Mouse (Mus musculus) right cerebral cortex, adult 2 months (tissue): ENCODE data around the gene Dsn1.

Experiments used
- DNase-seq, 2 experiments: peaks; one replicate each; pipeline ENCODE4 v3.0.0; 2021 to 2022; ENCODE audit warnings: low spot score in 2 of 2

The Dsn1 gene

DNA sequence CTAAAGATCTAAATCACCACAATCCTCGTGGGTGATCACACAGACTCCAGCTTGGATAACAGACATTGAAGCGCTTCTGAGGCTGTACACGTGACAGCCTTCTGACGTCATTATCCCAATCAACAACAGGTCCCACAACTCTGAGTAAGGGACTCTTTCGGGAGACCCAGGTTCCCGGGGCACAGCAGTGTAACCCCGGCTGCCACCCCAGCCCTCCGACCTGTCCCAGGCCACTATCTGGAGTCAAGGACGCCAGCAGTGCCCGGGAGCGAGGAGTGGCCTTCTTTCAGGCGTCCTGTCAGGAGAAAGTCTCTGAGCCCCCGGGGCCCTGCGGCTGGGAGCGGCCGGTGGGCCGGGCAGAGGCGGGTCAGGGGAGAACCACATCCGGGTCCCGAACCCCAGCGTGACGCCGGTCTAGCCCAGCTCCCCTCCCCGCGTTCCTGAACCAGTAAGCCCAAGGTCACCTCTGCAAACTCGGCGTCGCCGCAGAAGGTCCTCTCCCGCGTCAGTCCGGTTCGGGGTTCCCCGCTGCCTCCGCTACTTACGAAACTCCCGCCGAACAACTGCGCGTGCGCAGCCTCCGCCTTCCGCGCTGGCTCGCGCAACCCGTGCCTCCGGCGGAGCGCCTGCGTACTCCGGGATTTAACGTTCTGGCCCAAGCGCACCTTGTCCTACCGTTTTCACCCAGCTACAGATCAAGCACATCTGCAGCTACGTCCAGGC, at the start of gene Dsn1:
Gene Dsn1, minus strand, starts transcription at position 644 of the 723 bp plus-strand sequence.
- peak; percentile 90 to 92 for DNase-seq

DNA sequence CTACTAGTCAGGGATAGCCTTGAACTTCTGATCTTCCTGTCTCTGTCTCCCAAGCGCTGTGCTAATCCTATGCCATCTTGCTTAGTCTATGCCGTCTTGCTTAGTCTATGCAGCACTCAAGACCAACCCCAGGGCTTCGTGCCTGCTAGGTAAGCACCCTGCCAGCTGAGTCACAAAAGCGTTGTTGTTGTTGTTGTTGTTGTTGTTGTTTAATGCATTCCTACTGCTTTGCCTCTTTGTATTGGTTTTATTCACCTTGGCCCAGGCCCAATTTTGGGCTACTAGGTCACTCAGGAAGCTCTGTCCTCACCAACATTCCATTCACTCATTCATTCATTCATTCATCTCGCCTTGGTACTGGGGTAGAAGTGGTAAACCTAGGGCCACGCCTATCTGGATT, 48.8 kb upstream of the Dsn1 start:
- DNase-seq = no peak

DNA sequence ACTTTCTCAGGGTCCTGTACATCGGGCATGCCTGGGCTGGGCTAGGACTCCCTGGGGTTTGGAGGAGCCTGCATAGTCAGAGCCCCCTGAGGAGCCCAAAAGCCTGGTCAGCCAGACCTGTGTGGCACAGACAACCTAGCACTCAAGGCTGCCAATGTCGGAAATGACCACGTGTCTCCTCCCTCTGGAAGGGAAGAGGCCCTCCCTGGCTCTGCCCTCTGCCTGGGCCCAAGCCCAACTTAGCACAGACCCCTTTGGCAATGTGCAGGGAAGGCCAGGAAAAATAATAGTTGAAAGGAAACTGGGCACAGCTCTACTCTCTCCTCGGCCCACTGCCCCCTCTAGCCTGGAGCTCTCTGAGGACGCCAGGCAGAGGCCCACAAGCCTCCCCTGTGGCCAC, 47.9 kb upstream of the Dsn1 start:
- no peak for DNase-seq

DNA sequence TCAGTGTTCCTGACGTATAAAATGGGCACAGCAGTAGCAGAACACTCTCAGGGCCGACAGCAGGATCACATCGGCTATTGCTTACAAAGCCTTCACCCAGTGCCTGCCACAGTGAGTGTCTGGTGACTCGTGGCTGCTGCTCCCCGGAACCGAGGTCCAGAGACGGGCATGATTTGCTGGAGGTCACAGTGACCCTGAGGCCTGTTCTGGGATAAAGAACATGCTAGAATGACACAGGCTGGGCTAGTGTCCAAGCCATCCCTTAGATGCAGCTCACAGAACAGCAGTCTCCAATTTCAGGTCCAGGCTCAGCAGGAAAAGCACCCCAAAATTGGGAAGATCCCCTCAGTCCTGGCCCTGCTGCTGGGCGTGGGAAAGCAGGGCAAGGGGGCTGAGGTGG, 47.3 kb upstream of the Dsn1 start:
- no peak for DNase-seq

DNA sequence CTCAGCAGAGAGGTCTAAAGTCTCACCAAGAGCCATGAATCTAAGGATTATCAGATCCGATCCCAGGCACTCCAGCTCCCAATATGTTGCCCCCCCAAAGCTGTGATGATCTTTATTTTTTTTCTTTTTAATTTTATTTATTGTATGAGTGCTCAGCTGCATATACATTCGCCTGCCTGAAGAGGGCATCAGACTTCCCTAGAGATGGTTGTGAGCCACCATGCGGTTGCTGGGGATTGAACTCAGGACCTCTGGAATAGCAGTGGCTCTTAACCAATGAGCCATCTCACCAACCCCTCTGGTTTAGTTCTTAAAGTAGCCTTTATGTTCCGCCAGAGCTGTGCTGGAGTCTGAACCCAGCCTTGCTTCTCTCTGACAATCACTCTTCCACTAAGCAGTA, 46.8 kb upstream of the Dsn1 start:
- no peak for DNase-seq

DNA sequence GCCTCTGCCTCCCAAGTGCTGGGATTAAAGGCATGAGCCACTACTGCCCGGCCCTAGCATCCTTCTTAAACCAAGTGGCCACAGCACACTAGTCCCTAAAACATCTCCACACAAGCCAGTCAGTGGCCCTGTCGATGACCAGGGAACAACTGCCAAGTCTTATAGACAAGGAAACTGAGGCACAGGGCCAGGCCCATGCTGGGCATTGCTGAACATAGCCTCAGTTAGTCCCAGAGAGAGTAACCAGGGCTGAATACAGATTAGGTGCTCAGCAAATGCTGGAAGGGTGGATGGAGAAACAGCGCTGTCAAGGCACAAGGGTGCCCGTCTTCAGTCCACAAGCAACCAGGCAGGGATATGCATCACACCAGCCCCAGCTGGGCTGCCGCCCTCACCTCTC, 46.2 kb upstream of the Dsn1 start:
- no peak for DNase-seq

DNA sequence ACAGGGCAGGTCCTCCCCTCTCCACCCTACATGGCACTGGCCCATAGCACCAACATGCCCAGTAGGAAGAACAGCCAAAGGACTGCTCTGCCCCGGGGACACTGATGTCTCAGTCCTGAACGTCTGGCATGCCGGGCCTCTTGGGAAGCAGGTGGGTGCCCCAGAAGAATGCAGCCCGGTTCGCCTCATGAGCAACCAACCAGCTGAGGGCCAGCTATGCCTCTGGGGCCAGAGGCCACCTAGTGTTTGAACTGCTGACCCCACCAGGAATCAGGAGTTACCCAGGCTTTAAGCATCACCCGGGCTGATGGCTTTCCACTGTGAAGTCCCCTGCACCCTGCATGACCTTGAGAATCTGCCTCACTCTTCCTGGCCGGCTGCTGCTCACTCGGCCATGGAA, 45.5 kb upstream of the Dsn1 start:
- DNase-seq = no peak

DNA sequence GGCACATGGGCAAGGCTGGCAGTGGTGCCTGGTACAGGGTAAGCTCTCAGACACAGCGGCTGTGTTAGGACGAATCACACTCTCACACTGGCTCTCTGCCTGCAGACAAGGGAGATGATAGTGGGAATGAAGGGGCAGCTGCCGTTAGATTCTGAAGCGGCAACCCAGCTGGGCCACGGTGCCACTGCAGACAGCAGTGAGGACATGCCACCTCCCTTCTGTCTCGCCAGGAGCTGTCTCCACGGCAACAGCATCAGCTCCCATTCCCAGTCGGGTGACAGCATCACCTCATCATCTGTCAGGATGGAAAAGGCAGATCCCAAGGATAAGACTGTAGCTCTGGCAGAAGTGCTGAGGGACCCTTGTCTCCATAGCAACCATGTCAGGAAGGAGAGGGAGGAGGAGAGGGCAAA, 42.9 kb upstream of the Dsn1 start:
- DNase-seq = peak; percentile 50 to 57

DNA sequence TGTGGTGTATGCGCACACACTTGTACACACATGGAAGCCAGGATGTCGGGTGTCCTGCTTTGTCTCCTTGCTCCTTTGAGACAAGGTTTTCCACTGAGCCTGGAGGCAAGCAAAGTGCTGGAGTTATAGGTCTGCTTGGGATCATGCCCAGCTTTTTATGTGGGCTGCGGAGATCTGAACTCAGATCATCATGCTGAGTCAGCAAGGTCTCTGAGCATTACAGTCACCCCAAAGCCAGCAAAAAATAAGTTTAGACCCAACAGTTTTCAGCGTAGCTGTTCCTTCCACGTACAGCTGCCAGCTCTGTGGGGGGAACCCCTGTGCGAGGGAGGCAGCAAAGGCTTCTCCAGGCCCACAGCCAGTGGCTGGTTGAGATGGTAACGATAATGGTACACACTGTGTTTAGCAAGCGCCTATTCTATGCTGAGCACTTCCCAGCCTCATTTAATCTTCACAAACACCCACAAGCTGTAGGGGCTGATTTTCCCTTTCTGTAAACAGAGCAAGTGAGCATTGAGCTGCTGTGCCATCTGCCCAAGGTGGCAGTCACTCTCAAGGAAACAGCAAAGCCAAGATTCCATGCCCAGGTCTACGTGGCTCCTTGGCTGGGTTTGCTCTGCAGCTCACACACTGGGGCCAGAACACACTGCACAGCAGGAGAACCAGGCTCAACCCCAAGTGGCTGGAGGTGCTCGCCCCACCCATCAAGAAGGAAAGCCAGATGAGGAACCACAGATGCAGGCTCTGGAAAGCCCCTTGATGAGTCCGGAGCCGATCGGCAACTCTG, 41.6 kb upstream of the Dsn1 start:
- peak; percentile 81 to 83 for DNase-seq

DNA sequence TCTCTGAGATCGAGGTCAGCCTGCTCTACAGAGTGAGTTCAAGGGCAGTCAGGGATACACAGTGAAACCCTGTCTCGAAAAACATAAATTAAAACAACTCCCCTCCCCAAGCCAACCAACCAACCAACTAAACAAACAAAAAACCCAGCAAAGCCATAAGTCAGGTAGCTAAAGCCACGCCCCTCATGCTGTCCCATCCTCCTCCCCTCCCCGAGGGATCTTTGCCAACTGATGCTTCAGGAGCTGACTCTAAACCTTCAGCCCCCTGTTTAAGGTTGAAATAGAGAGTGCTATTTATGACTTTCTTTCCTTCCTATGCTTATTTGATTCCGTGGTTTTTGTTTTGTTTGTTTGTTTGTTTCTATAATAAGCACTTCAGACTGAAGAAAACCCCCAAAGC, 40.0 kb upstream of the Dsn1 start:
- DNase-seq = no peak

DNA sequence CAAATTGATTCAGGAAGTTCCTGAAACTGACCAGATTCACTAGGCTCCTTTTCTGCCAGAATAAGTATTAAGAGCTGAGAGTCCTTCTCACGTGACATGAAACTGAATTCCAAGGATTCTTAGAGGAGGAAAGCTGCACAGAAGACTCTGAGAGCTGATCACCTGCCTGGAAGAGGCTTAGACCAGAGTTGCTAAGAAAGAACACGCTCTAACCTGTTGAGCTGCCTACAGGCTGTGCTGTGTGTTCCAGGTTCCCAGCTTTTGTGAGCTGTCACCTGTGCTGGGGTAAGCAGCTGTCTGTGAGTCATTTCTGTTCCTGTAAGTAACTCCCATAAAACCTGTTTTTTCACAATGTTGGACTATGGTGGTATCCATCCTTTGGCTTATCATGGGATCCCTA, 39.0 kb upstream of the Dsn1 start:
- no peak for DNase-seq

DNA sequence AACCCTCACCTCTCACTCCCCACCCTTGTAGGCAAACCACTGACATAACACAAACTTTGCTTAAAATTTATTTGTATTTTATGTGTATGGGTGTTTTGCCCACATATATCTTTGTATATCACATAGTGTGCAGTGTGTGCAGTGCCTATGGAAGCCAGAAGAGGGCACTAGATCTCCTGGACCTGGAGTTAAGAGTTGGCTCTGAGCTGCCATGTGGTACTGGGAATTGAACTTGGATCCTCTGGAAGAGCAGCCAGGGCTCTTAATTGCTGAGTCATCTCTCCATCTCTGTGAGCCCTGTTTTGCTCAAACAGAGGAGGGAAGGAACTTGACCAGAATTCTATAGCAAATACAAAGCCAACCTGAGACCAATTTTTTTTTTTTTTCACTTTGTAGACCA, 37.0 kb upstream of the Dsn1 start:
- no peak for DNase-seq

DNA sequence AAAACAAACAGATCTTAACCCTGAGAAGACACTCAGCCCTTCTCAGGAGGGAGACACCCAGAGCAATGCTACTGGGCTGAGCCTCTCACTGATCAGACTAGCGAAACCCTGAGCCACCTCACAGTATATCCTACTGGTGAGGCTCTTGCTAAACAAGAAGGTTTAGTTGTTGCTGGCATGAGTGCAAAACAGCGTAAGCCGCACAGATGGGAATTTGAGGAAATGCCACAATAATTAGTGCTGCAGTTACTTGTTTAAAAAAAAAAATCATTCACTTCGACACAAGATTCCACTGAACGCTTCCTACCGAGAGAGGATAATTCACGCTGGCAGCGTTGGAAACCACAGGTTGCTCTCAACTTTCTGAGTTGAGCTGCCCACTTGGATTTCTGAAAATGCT, 36.6 kb upstream of the Dsn1 start:
- DNase-seq = no peak

DNA sequence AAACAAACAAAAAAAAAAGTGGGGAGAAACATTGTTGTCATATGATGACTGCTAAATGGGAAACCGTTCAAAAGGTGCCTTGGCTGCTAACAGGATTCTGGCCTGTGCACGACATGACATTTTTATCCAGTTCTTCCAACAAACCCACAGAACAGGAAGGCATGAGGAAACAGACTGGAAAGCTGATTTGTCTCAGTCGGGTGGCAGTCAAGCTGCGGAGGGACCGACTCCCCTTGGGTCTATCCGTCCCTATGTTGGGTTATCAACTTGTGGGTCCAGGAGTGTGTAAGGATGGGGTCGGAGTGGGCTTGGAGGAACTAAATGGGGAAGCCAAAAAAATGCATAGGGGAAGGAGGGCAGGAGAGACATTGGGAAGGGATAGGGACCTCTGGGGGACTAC, 34.5 kb upstream of the Dsn1 start:
- no peak for DNase-seq

DNA sequence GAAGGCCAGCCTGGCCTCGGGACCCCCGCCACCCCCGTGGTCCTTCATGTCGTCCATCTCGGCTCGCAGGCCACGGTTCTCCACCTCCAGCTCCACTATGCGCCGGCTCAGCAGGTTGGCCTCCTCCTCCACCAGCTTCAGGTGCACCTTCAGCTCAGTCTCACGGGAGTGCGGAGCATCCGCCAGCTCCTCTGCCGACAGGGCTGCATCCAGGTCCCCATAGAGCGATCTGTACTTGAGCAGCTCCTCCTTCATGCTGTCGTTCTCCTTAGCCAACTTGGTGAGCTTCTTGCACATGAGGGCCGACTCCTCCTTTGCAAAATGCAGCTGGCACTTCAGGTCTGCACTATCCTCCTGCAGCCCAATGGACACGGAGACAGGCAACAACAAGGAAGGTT, 33.7 kb upstream of the Dsn1 start:
- DNase-seq = no peak

DNA sequence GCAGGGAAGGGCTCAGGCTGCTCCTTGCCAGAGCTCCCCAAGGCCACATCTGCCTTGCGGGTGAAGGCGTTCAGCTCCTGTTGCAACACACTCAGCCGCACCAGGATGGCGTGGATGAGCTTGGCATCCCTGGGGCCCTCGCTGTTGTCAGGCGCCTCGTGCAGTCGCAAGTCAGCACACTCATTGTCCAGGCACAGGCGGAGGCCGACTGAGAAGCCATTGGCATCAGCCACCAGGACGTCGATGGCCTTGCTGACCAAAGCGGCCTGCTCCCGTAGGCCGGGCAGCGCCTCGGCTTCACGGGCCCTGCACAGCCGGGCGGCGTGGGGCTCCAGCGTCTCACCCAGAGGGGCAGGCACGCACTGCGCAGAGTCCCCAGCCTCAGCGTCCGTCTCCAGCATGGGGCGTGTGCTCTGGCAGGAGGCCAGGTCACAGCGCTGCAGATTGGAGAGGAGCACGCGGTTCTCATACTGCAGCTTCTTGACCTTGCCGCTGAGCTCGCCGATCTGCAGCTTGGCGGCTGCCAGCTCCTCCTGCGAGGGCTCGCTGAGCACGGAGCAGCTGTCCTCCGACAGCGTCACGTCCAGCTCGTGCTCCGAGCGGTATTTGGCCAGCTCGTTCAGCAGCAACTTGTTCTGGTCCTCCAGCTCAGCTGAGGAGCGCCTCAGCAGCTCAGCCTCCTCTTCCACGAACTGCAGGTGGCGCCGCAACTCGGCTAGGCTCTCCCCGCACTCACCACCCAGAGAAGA, 33.1 kb upstream of the Dsn1 start:
- DNase-seq = no peak

DNA sequence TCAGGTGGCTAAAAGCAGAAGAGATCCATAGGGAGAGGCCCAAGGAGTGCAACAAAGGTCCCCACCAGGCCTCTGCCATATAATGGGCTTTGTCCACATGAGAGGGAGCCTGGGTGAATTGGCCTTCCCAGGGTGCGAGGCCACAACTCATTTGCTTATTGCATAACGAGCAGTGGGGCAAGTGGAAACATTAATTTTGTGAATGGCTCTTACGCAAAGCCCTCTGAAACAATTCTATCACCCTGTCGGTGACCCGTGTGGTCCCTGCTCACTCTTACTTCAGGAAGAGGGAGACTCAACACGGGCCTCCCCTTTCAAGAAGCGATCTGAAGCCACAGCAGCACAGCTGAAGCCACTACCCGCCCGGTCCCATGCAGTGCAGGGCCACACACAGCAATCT, 30.3 kb upstream of the Dsn1 start:
- DNase-seq = no peak

DNA sequence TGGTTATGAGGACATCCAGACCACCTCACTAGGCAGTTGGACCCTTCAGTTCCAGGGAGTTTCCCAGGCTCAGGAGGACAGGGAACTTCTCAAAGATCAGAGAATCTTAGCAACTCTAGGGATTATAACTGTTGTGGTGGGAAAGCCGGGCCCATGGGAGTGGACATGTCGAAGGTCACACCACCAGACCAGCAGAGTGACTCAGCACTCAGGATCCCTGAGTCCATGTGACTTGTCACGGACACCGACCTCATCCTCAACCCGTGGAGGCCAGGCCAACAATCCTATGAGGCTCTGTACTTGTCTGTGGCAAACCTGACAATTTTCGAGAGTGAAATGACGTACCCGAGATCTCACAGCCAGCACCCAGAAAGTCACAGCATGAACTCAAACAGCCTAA, 29.4 kb upstream of the Dsn1 start:
- DNase-seq = no peak

DNA sequence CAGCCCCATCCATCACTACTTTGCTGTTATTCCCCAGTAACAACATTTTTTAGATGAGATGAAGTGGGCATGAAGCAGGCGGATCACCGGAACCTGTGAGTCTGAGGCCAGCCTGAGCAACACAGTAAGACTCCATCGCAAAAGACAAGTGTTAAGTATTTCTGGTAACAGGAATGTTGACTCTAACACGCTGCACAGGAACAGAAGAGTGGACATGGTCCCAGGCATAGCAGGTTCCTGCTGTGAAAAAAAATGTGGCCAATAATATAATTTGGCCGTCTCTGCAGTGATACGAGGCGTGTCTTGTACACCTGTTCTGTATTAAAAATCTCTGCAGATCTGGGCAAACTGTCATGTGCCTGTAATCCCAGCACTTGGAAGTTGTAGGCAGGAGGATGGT, 28.4 kb upstream of the Dsn1 start:
- DNase-seq = no peak

DNA sequence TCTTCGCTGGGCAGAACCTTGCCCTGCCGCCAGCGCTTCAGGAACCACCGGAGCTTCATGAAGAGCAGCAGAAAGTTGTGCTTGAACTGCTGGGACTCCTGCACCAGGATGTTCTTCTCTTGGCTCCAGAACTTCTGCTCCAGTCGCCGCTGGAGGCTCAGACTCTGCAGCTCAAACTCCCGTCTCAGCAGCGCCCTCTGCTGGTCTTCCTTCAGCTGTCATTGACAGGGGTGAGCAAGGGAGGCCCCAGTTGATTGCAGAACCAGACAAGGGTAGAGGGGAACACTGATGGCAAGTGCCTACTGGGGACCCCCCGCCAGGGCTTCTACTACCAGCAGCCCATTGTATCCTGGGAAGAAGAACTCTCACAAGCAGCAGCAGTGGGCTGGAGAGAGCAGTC, 23.9 kb upstream of the Dsn1 start:
- DNase-seq = peak; percentile 83 to 93

DNA sequence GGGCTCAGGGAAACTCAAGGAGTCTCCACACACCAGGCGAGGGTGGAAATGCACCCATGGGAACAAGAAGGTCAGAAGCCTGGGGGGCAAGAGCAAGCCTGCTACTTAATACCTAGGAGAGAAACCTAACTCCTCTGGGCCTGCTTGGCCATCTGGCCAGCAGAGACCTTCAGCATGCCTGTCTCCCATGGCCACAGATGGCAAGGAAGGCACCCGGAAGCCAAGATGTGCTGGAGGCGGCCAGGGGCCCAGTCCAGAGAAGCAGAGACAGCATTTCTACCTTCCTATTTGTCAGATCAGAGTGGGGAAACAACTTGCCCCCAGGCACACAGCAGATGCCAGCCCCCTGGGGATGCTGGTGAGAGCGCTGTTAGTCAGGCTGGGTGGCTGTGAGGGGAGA, 21.3 kb upstream of the Dsn1 start:
- no peak for DNase-seq

DNA sequence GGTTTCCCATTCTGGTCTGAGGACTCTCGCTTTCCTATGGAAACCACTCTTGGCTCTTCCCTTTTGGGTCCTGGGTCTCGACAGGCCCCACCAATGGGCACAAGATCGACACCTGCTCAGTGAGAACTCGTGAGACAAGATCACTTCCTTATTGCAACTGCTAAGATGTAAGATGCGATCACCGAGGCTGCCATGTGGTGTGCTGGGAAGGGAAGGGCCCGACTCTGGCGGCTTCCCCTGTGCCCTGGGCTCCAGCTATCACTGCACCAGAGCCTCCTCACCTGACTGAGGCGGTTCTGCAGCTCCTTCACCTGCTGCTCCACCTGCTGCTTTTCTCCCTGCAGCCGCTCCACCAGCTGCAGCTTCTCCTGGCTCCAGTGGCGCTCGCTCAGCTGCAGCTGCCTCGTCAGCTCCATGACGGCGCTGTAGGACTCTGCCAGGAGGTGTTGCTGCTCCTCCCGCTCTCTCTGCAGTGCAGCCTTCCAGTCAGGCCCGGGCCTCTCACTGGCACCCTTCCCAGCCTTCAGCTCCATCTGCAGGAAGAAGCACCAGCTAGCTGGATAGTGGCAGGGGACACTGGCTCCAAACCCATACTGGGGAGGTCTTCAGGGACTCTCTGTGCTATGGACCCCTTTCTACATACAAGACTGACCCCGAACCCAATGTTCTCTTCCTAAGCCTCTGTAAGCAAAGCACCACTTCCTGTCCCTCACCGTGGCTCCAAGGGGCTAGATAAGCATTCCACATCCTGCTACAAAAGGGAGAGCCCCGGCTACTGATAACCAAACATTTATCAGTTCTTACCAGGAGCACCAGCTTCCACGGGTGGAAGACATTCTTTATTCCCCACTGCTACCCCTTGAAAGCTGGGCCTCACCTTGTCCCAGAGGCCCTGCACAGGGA, 20.4 kb upstream of the Dsn1 start:
- DNase-seq = peak in 1 of 2 experiments; percentile 28
